Mouse (Mus musculus) adrenal gland, postnatal 36 days (tissue): ENCODE data around the gene Pou2f3. TPM values are rescaled to one million over a fixed set of nuclear protein-coding genes. Genes with fewer than 3 reads are reported as not detected.

ENCODE experiments used
- DNase-seq, 2 experiments: peaks; one replicate each; pipeline ENCODE4 v3.0.0; 2021; ENCODE audit warnings: mixed read lengths in 1 of 2
- total RNA-seq, 2 experiments: library from RNA; stranded (reverse); gene quantifications; 2 replicates each; pipeline ENCODE4 v1.2.3; 2021

Pou2f3 gene
- total RNA-seq, 2 experiments from 2014 or later = not detected

DNA sequence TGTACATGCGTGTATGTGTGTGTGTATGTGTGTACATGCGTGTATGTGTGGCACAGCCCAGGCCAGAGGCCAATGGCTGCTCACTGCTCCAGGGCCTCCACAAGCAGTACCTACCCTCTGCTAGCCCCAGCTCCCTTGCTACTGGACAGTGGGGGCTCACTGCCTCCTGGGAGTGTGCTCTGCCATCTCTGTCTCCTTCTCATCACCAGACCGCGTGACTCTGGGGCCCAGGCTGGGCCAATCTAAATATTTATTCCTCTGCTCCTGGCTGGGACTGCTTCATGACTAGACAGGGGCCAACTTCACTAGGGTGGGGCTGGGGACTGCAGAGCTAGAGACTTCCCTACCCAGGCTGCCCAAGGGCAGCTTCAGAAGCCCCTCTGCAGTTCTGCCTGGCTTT is 21.6 kb upstream of the Pou2f3 start:
- no peak for DNase-seq

DNA sequence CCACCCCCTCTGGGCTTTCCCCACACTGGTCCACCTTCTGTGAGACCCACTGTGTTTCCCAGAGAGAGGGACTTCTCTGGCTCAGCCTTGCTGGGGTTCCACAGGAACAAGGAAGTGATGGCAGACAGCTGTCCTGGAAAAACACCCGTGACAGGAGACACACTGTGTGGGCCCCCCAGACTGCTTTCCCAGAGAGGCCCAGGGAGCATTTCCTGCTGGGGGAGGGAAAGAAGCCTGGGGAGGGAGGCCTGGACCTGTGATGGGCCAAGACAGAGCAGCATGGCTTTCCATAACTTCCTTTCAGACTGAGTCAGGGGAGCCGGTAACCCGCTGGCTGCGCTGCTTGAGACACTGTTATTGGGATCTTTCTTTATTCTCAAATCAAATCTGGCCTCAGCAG is 20.7 kb upstream of the Pou2f3 start:
- peak in 1 of 2 experiments; percentile 38 for DNase-seq

DNA sequence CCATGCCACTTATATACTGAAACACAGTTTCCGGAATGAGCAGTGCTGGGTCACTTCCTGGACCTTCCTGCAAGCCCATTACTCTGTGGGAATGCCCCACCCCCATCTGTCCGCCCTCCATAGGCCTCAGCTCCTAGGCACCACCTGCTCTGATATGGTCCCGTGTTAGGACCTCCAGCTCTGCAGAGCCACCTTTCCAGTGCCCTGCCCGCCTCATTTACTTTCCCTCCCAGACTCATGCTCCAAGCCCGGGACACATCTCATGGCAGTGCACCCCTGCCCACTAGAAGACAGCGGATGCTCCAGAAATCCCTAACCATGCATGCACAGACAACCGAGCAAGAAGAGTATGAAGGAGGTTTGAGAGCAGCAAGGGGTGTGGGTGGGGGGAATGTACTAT is 19.8 kb upstream of the Pou2f3 start:
- DNase-seq = no peak

DNA sequence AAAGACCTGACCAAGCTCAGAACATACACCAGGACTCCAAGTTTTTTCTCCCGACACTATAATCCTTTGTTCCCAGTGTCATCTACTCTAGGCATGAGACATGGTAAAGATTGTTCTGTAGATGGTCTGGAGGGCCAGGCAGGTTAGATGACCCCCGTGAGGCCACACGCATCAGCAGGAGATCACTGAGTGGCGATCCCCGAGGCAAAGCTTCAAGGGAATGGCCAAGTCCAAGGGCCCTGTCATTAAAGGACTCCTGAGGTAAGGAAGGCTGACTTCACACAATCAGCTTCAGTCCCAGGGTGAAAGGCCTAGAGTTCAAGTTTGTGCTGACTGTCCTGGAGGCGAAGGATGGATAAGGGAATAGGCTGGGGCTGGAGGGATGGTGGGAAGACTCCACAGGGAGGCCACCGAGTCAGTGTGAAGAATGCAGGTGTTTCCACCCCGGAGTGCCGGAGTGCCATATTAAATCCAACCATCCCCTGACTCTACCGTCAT is 19.3 kb upstream of the Pou2f3 start:
- no peak for DNase-seq

DNA sequence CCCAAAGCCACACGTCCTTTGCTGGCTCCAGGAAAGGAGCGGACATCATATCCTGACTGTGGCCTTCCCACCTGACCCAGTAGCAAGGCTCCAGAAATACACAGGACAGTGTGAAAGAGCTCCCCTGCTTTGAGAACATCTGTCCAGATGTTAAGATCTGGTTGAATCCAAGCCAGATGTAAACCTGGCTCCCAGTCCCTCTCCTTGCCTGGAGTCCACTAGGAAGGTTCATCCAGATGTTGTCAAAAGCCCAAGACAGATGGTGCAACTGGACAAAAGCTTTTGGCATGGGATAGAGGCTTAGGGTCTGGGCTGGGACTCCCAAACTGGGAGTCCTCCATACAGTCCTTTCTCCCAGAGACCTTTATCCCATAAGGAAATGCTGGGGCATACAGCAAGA is 18.6 kb upstream of the Pou2f3 start:
- no peak for DNase-seq

DNA sequence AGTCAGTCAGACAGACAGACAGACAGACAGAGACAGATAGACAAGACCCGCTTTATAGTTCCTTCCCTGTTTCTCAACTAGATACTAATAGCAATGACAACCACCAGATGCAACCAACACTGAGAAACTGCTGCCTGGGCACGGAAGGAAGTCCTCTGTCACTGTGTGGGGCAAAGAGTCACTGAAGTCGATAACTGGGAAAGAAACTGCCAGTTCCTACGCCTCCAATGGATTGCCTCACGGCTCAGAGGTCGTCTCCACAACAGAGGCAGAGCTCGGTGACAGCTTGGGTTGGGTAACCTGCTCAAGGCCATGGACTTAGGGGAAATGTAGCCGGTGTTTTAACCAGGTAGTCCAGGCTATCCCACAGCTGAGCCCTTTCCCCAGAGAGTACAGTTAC is 17.5 kb upstream of the Pou2f3 start:
- DNase-seq = no peak

DNA sequence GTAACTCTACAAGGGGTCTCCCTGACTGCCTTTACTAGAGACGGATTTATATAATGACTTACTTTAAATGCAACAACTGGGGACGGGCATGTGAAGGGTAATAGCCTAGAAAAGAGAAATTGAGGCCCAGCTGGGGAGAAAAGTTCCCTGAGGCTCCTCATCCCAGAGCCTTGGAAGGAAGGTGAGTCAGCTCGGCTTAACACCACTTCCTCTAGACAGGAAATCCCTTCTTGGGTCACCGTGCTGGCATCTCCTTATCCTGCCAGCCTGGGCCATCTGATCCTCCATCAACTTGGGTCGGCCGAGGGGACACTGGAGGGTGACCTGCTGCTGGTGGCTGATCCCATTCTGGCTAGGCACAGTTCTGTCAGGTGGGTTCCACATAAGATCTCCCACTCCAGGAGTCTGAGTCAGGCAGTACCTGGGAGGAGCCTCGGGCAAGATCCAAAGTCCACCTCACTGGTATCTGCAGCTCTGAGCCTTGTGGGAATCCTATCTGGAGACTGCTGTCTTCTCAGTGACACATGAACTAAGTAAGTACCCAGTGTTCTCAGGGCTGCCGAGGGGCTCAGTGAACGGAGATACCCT is 16.5 kb upstream of the Pou2f3 start:
- no peak for DNase-seq

DNA sequence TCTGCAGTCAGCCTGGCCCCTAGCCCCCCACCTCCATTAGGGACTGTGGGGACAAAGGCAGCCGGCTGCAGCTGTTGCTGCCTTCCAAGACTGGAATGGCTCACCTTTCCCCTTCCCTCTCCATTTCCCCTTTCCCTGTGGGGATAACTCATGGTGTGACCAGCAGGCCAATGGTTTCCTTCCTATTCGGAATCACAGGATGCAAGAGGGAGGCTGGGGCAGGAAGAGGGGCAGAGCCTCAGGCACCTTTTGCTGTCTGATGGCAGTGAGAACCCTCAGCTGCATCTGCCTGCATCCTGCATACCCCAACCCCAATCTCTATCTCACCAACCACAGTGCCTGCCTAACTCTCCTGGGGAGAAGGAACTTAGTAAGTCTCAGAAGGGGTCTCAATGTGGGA is 15.3 kb upstream of the Pou2f3 start:
- DNase-seq = no peak

DNA sequence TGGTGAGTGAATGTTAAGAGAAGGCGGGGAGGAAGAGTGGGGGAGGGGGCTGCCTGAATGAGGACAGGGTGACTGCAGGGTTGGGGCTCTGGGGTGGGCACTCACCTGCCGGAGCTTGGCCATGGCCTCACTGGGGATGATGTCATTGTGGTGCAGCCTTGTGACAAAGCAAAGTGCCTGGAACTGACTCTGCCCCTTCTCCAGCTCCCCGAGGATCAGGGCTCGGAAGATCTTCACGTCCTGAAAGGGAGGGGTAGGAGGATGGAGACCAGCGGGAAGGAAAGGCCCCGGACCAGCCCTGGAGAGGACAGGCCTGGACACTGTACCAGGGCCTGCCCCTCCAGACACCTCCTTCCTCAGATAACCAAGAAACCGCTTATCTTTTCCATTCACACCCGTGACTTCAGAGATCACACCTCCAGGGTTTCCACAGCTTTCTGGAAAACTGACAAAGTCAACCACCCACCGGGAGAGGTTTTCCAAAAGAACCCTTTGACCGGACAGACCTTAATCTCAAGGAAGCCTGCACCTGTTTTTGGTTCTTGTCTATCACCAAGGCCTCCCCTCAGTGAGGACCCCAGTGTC is 14.7 kb upstream of the Pou2f3 start:
- no peak for DNase-seq

DNA sequence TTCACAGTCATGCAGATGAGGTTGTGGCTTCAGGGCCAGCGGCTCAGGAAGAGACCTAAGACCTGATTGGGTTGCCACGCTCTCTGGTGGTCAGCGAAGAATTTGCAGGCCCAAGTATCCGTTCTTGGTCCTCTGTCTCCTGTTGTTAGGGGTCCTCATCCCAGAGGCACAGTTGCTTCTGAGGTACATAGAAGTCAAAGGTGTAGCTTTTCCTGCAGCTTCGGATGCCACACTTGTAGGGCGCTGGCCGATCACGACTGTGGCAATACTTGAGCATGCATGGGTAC is 12.2 kb upstream of the Pou2f3 start:
- no peak for DNase-seq

DNA sequence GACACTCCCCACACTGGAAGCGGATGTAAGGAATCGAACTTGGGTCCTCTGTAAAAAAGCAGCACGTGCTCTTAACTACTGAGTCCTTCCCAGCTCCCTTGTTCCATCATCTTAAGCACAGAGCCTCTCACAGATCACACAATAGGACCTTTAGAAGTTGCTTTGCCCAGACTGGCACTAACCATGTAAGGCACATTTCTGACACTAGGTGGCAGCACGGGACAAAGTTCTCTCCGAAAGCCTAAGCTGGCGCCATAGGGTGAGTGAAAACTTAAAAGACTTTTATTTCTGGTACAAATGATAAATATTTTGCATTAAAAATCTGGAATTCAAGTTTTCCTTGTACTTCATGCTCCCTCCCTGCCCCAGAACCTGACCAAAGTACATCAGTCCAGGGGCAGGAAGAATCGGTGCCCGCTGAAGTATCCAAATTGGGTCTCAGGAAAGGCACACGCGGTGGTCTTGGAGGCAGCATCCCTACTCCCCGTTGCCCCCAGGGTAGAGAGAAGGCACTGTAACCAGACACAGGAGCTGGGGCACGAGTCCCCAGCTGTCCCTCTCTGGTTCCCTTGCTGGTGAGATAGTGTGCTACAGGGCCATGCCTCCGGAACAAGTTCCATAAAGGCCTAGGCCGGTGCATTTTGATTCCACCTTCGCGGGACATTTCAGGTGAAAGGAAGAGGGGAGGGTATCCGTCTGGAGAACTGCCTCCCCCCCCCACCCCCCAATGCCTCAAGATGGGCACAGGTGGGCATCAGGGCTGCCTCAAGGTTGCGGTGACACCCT is 11.7 kb upstream of the Pou2f3 start:
- DNase-seq = peak; percentile 82 to 87

DNA sequence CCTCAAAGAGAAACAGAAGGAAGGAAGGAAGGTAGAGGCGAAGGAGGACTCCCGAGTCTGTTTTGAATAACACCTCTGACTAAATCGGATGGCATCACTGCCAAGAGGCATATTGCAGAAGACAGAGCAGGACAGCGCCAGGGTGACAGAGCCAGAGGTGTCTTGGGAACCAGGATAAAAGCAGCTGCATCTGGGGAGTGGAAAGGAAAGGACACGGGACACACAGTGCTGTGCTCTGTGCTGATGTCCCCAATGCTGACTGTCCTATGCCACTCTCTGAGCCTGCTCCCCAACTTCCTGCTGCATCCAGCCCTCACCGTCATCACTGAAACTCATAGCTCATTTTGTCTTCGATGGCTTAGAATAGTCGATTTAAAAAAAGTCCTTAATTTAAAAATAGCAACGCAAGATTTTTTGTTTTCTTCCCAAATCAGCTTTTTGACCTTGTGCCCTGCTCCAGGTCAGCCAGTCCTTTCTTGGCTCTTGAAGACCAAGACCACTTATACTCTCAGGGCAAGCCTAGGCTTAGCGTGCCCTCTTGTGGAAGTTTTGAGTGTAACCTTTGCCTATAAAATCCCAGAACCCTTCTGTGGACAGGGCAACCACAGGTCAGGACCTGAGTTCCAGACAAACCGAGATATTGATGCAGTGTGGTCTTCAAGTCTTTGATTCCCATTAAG is 742 bp upstream of the Pou2f3 start:
- DNase-seq = peak; percentile 63 to 77

DNA sequence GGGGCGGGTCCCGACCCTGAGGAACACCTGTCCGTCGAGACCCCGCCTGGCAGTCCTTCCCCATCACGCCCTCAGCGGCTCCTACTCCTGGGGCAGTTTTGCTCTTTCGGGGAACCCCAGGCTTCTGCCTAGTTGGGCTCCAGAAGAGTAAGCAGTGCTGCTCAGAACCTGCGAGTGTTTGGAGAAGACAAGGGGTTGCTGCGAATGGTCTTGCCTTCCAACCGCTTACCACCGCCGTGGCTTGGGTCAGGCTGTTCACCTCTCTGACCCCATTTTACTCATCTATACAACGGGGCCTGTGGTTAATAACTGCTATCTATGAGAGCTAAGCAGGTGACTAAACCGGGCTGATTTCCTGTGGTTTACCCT is 4.2 kb downstream of the Pou2f3 start:
- no peak for DNase-seq

DNA sequence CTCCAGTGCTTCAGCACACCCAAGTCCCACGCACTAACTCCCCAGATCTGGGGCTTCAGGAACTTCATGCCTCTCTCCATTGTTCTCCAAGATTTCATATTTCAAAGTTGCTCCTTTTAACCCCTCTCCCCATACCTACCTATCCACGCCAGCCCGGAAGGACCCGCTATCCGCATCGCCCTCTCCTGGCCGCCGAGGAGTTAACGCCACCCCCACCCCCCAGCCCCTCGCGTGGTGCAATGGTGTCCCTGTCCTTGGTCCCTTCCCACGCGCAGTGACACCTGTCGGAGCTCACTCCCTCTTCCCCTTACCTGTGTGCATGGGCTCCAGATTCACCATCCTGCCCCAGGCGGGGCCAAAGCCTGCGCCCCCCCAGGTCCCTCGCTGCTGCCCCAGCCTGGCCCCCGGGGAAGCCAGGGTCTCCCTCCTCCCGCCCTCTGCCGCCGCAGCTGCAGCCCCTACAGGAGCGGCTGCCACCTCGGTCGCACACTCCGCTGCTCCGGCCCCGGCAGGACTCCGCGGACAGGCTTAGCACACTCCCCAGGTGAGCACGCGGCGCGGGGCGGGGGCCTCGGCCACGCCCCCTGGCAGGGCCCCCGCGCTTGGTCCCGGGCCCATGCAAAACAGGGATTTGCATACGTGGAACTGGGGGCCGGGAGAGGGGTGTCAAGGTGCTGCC is 4.7 kb downstream of the Pou2f3 start:
- DNase-seq = no peak

DNA sequence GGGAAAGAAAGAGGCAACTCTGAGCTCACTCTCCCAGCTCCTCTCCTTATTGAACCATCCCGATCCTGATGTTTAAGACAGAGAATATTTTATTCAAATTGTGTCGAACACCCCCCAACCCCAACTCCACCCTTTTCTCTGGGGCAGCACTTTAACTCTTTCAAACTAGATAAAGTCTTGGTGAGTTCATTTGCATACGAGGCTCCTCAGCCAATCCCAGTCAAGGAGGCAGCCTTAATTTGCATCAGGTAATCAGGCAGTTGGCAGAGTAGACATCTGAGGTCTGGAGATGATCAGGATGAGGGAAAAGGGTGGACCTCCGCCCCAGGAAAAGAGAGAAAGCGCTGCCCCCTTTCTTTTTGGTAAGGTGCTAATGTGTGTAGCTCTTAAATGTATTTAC is 10.0 kb downstream of the Pou2f3 start:
- DNase-seq = no peak

DNA sequence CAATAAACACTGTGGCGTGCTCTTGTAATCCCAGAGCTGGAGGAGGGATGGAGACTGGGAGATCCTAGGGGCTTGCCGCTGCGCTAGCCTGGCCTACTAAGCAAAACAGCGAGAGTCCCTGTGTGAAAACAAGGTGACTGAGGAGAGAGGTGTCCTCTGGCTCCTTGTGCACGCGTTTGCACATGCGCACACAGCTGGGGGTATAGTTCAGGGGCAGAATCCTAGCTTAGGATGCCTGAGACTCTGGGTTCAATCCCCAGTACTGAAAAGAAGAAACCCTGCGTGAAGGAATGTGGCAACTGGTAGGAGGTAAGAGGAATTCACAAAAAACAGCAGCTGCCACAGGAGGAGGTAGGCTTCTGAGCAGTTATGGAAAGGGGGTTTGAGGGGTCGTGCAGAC is 16.2 kb downstream of the Pou2f3 start:
- DNase-seq = no peak

DNA sequence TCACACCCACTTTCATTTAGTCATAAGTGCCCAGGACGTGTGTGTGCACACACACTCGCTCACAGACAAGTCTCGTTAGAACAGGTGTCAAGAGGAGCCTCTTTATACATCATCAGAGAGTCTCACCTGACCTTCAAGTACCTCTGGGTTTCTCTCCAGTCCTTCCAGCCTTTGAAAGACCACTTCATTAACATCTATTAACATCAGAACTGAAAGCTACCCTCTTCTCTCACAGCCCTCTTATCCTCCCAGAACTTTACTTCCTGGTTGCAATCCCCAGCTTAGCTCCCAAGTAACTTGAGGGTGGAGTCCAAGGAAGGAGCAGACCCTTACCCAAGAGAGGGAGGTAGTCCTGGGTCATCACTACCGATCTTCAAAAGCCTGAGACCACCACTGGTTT is 18.6 kb downstream of the Pou2f3 start:
- DNase-seq = no peak

DNA sequence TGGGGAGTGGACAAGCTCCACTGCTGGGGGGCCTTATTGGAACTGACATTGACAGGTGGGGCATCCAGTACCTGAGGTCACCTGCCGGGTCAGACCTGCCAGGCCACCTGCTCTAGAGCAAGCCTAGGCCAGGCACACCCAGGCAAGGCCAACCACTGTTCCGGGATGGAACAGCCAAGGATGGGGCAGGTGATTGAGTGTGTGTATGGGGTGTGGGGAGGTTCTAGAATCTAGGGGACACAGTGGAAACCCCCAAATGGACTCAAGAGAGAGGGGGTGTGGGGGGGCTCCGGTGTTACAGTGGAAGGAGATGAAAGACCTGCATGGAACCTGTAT is 21.2 kb downstream of the Pou2f3 start:
- no peak for DNase-seq

DNA sequence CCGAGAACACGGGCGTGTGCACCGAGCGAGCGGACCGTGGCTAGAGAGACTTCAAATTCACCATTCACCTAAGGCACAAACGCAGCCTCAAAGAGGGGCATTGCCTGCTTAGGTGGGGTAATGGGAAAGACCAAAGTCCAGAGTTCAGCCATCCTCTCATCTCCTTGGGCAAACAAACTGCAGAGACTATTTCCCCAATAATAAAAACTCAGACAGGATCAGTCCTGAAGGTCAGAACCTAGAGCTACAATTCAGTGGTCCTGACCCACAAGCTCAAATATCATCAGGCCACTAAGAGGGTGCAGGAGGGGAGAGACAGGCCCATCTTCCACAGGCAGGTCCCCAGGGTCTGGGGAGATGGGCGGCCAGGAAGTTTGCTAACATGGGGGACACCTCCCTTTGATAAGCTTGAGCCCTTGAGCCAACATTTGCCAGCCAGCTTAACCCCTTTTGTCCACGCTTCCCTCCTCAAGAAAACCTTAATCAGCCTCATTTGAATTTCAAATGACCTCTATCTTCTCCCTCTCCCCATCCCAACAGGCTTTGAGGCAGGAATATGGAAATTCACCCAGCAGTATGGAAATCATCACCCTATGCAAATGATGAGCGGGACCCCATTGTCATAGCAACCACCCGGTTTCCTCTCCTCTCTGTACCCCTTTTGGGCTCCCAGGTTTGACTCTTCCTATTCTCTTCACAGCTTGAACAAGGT is 21.7 kb downstream of the Pou2f3 start:
- no peak for DNase-seq

DNA sequence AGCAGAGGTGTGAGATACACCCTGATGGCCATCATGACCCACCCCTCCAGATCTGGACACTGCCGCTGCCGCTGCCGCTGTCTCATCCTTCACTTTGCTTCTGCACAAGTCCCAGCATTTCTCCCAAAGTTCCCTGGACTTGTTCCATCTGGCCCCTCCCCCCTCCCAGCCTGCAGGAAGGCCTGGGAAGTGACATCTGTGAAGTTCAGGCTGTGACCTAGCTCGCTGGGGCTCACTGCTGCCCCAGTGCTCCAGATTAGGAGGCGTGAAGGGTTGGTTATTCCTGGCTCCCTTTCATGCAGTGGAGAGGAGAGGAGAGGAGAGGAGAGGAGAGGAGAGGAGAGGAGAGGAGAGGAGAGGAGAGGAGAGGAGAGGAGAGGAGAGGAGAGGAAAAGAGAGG is 30.6 kb downstream of the Pou2f3 start:
- DNase-seq = peak; percentile 3 to 17

DNA sequence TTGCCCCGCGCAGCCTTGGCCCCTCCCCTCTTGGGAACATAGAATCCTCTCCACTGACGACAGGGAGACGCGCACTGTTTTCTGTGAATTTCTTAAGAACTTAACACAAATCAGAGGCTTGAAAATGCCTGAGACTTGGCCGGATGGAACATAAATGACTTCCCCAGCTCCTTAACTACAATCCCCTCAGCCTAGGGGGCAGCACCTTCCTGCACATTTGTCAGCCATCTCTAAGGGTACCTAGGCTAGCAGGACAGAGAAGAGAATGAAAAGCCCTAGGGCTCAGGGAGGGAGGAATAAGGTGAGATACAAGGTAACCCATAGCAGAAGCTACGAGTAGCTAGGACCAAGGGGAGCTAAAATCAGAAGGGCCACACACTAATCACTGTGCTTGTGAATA is 32.0 kb downstream of the Pou2f3 start:
- no peak for DNase-seq

DNA sequence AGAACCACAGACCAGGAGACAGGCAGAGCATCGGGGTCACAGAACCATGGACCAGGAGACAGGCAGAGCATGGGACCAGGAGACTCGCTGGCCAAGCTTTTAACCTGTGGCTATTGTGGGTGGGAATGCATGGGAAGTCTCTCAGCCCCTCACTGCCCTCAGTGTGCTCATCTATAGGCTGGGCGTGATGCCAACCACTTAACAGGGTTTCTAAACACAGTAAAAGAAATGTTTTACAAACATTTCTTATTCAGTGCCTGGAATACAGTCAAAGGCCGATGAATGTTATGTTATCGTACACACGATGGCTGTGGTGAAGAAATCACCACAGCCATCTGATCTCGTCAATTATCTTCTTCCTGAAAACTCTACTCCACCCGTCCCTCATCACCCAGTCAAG is 43.1 kb downstream of the Pou2f3 start:
- no peak for DNase-seq
